Mouse (Mus musculus) urinary bladder, postnatal 36 days (tissue): ENCODE data around the gene Mroh2a.

Experiments
- DNase-seq, 2 experiments: peaks; one replicate each; pipeline ENCODE4 v3.0.0; 2022; ENCODE audit warnings: low spot score in 2 of 2, mixed read lengths in 1 of 2

Mroh2a gene

DNA sequence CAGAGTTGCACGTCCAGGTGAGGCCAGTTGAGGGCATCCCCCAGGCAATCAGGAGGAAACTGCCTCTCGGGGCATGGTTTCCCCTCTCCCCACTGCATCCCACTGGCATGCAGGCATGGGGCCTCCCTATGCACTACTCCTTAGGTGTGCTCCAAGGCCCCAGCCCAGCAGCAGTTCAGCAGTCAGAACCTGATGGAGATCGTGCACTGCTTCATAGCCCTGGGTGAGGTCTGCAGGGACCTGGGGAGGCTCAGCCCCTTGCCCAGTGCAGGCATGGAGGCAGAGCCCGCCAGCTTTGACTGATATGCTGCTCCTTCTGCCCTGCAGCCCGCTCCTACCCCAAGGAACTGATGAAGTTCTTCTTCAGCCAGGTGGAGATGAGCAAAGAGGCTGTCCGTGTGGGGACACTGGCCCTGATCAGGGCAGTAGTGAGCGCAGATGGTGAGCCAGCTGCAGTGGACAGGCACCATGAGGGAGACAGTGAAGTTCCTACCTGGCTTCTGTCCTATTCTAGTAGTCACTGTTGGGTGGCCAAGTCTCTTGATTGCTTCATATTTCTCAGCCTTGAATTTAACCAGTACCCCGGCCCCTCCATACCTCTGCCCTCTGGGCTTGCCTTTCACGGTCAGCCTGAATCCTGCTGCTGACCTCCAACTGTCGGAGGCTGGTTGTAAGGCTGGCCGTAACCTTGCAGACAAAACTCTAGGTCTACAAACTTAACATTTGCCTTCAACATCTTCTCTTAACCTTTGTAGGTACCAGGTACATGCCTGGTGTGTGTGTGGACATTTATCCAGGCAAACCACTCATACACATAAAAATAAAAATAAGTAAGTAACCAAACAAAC, 8.5 kb downstream of the Mroh2a start:
- DNase-seq: no peak

DNA sequence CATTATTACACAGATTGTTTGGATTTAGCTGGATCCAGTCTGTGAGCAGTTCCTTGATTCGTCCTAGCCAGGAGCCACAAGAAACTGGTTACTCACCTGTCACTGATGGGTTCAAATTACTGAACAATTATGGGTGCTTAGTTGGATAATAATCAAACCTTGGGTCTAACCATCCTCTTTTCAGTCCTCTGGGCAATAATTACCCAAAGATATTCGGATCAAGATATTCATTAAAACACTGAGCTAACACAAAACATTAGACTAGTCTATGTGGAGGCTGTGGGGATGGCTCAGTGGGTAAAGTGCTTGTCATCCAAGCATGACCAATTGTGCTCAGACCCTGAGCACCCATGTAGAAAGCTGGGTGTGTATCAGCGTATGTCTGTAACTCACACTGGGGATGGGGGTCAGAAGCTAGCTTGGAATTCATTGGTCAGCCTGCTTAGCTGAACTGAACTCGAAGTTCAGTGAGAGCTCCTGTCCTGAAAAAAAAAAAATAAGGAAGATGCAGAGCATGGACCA, 9.2 kb downstream of the Mroh2a start:
- no peak for DNase-seq

DNA sequence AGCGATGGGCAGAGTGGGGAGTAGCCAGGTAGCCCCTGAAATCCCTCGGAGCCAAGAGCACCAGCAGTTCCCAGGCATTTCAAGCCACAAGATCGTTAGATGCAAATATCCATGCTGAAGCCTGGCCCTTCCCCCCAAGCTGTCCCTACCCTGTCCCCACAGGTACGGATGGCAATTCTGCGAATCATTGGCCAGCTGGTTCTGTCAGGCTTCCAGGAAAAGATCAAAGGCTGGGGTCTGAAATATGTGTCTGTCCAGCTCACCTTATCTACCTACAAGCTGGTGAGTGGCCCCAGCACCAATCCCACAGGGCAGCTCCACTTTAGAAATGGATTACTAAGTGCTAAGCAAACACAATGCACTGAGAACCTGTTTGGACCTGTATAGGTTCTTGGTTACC, 10.5 kb downstream of the Mroh2a start:
- no peak for DNase-seq

DNA sequence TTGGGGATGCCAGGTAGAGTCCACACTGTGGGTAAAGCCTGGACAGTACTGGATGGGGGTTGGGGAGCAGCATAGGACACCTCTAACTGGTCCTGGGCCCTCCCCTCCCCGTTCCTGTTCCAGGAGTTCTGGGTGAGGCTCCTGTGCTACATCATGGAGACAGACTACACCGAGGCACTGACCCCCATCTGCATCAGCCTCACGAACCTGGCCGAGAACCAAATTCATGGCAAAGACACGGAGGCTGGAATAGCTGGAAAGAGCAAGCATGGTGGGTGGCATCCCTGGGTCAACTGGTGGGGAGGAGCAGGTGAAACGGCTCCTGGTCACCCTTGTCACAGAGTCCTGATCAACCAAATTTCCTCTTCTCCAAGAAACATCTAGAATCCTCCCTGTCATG, 12.0 kb downstream of the Mroh2a start:
- DNase-seq: no peak

DNA sequence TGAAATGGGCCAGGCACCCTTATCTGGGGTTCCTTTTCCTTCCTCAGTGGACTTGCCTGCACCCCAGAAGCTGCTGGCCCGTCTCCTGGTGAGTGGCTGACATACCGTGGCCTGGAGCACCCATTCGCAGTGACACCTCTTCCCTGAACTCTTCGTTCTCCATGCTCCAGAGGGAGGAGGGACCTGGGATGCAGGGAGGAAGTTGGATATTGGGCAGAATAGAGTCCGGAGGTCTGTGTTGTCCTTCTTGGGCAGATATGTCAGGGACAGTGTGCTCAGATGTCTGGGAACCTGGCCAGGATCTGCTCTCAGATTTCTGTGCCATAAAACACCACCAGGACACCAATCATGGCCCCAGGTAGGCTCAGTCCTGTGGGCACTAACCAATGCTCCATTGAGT, 13.3 kb downstream of the Mroh2a start:
- no peak for DNase-seq

DNA sequence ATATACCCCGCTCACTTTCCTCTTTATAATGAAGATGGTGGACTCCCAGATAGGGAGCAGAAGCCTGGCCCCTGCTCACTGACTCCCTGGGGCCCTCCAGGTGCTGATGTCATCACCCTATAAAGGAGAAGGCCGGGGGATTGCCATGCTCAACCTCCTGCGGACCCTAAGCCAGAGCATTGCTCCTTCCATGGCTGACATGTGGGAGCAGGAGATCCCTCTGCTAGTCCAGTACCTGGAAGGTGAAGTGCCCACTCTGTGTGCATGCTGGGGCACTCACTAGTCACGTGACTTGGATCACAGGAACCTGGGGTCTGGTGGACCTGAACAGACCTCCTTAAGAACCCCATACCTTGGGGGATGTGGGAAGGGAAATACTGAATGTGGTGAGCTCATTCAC, 13.8 kb downstream of the Mroh2a start:
- DNase-seq: no peak

DNA sequence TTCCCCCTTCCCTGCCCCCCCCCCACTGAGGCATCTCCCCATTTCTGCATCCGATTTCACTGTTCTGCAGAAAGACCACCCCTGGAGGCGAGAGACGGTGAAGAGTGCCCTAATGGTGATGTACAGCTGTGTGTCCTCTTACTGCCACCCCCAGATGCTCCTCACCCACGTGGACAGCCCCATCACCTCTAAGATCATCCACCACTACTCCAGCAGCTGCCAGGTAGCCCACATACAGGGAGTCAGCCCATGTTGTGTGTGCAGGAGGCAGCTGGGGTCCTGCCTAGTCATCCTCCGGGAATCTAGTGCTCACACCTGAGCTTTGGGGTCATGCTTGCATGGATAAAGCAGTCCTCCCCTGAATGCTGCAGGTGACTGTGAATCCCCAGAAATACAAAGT, 17.1 kb downstream of the Mroh2a start:
- DNase-seq: no peak

DNA sequence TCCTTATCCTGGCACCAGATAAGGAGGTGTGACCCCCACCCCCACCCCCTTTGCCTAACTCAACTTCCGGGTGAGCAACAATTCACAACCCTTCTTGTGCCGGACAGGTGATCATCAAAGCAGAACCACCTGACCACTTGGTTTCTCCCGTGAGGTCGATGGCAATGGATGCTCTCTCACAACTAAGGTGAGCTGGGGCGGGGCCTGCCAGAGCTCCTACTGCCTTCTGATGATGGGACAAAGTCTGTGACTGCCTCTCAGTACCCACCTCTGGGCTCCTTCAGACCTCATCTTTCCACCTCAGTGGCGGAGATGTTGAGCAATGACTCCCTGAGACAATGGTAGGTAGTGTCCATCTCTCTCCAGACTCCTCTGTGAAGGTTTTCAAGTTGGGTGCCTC, 19.1 kb downstream of the Mroh2a start:
- DNase-seq: no peak

DNA sequence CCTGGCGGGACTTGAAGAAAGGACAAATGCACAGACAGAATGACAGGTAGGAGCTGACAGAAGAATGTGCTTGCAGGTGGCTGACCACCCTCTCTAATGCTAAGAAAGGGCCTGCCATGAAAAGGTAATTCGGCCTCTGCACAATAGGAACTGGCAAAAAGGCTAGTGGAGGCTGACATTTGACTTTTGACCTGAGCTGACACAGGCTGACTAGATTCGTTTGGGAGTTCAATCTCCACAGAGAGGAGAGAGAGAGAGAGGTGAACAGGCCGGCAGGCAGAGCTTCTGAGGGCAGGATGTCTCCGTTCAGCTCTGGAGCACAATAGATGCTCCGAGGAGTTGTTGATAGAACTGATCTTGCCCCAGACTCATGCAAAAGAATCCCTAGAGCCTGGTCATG, 19.6 kb downstream of the Mroh2a start:
- DNase-seq: no peak

DNA sequence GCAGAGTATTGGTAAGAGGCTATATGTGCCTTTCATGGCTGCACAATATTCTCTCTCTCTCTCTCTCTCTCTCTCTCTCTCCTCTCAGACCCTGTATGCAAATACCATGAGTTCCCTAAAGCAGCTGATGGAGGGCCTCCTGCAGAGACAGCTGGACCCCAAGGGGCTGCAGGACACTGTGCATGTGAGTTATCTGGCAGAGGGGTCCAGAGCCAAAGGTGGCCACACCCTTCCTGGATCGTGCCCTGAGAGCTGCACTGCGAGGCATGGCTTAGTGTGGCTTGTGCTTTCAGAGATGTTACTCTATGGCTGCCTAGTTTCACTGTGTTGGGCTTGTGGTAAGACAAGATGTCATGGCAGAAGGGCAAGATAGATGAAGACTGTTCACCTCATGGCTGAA, 20.9 kb downstream of the Mroh2a start:
- no peak for DNase-seq

DNA sequence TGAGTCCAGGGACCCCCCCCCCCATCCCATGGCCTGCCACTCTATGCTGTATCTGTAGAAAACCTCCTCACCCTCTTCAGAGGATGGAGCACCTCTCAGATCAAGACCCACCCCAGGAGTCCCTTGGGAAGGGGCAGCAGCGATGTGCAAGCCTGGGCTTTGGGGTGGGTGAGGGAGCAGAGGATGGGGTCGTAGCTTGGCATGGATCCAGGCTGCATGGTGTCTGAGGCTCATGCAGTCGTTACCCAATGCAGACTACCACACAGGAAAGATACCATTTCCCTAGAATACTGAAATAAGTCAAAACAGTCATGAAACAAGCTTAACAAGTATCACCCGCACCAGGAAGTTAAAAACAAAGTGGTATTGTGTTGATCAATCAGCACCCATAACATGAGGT, 21.9 kb downstream of the Mroh2a start:
- no peak for DNase-seq

DNA sequence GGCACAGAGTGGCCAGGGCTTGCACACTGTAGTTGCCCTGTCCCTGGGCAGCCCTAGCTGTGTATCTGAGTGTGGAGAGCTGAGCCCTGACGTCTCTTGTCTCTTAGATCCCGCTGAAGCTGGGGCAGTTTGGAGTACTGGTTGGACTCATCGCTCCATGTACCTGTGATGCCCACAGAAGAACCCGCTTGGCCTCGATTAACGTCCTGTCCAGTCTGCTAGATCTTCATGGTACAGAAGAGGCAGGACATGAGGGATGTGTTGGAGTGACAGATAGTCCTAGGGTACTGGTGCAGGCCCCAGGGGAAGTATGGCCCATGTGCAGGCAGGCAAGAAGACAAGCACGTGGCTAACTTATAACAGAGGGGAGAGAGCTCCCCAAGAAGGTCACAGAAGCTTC, 22.8 kb downstream of the Mroh2a start:
- DNase-seq: no peak

DNA sequence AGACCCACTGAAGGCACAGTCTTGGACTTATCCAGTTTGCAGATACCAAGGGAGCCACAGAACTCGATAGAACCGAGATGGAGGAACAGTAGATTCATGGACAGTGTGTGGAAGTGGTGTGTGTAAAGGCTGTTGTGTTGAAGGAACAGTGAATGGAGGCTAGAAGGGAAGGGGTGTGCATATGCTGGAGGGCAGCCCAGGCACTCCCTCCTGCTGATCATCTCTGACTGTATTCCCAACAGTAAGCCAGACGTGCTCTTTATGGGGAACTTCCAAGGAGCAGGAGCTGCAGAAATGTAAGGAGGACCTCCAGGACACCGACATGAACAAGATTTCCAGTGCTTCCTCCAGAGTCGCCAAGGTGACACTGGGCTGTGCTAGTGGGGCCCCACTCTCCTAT, 23.2 kb downstream of the Mroh2a start:
- no peak for DNase-seq

DNA sequence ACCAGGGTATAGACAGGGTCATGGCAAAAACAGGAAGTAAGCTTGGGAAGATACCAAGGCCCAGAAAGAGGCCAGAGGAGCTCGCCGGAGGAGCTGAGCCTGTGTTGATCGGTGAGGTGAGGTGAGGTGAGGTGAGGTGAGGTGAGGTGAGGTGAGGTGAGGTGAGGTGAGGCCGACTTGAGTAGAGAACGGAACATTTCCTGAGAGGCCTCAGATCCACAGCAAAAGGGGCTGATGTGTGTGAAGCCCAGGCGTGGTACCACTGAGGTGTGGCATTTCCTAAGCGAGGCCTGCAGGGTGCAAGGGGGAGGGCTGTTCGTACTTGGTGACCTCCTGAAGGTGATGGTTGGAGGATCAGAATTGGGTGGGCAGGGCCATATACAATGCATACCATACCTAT, 26.3 kb downstream of the Mroh2a start:
- DNase-seq: no peak

DNA sequence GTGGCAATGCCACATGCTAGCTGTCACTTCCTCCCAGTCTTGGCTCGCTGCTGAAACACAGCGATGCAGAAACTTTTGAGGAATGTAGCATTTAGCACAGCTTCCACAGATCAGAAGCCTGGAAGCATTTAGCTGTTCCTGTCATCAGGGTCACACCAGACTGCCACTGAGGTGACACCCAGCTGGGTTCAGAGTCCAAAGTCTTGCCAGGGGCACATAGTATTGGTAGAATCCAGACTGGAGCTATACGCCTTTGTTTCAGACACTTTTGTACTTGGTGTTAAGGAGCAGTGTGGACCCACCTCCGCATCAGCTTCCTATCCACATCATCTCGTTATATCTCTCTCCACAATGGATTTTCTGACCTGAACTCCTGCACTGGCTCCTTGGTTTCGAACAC, 26.8 kb downstream of the Mroh2a start:
- no peak for DNase-seq

DNA sequence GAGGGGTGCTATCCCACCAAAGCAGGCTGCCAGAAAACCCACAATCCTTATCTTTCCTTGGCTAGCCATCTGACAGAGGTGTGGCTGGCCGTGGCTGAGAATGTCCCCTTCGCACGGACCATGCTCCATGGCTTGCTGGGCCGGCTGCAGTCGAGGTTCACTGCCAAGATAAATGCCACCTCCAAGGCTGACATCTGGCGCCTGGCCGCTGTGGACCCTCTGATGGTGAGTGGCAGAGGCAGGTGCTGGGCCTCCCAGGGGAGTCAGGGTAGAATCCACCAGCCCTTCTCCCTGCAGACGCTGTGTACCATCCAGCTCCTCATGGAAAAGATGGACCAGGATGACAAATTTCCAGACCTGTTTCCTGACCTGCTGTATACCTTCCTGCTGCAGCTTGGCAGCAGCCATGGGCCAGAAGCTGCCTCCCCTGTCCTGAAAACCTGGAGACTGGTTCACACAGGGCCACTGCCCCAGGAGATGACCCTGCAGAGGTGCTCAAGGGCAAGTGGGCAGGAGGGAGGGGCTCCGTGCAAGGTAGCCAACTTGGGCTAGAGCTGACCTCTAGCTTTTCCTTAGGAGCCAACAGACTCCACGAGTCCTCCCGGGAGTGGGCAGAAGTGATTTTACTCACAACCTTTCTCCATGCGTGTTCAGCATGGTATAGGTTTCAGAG, 28.1 kb downstream of the Mroh2a start:
- DNase-seq: no peak

DNA sequence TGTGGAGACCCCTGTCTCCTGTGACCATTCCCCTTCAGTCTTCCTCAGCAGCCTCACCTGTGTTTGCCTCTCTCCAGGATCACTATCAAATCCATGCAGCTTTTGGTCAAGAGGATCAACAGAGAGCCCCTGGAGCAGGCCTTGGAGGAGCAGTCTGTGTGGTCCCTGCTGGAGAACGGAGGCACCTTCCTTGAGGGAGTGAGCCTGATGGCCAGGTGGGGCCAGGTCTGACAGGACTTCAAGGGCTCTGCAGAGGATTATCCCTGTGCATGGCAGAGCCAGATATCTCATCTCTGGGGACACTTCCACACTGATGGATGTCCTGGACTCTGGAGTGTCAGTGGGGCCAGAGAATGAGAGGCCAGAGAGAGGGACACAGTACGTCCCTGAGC, 28.7 kb downstream of the Mroh2a start:
- no peak for DNase-seq

DNA sequence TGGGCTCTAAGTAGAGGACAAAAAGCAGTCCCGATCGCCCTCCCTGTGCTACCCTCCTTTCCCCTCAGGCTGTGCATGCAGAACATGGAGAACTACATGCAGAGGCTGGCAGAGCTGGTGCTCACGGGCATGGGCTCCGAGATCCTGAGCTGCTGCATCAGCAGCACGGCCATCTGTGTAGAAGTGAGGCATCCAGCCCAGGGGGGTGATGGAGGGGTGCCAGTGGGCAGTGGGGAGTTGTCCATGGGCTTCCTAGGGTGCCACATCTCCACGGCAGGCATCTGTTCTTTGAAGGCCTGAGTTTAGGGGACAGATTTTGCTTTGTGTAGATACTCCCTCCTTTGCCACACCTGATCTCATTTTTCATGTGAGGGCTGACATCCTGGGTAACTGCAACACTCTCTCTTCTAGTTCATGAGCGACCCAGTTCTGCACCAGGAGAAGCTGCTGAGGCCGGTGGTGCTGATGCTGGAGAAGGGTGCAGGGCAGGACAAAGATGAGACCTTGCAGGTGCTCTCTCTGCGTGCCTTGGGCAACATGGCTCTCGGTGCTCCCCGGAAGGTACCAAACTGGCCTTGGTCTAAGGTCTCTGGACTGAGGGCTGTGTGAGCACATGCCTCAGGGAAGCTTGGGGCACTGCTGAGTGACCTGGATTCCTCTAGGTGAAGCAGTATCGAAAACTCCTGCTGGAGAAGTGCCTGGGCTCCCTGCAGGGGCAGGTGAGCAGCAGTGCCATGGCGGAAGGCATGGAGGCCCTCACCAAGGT, 29.4 kb downstream of the Mroh2a start:
- DNase-seq: no peak

DNA sequence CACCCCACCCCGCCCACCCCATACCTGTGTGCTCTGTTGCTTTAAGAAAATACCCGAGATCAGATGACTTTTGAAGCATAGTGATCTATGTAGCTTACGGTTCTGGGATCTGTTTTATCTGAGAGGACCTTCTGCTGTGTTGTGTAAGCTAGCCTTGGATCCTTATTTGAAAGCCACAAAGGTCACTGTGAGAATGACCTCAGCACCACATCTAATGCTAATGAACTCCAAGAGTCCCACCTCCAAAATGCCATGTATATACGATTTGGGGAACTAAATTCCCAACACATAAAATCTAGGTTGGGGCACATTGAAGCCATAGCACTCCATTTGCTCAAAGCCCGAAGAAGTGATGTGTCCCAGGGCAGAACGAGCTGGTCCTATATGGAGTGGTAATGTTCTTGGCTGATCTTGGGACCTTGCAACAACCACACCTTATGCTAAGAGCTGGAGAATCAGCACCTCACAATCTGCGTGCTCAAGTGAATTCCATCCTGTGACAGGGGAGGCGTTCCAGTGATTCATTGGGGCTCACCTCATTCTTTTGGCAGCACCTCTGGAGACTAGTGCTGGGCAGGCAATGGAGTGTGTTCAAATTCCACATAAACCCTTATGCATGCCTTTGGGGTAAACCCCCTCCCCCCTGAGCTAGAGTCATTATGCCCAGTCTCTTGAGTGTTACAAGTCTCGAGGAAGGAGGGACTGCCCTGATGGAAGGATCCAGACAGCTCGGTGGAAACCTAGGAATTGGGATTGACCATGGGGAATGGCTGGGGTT, 30.3 kb downstream of the Mroh2a start:
- no peak for DNase-seq

DNA sequence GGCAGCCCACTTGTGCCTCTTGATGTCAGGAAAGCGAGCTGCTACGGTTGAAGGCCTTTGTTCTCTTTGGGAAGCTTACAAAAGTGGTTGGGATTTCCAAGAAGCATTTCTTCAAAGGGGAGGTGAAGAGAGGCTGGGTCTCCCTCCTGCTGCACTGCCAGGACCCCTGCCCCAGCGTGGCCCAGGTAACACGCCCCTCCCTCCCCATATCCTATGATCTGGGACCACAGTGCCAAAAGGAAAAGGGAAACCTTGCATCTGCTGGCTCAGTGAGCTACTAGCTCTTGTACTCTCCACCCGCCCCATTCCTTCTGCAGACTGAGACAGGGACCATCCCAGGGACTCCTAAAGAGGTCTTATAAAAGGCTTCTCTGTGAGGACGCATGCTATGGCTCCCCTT, 30.9 kb downstream of the Mroh2a start:
- no peak for DNase-seq

DNA sequence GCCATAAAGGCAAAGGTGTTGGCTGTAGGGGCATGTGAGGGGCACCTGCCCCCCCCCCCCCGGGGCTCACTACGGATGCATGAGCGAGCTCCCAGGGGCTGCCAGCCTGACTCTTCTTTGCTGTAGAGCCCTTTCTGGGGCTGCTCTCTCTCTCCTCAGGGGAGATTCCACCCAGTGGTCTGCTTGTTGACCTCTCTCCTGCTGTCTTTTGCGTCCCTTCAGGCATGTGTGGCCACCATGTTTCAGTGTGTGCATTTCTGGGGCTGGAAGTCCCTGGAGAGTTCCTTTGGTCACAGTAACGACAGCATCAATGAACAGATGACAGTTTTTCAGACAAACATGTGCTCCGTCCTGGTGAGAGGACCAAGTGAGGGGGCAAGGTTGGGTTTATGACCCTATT, 31.6 kb downstream of the Mroh2a start:
- DNase-seq: no peak
